Mouse (Mus musculus) cerebral cortex, adult 2 months (tissue): ENCODE results near the gene Bbs4.

Source experiments
- WGBS: fragments of 180-500 bp; shearing (Covaris S2); methylation state at CpG from one replicate; pipeline ENCODE4 v1.1.7; 2018; 5-methylcytosine and 5-hydroxymethylcytosine counted together

Bbs4 gene

GRCm38 (mm10) chr9:59353253-59353639, at the start of gene Bbs4:
Gene Bbs4, minus strand, starts transcription at chr9:59353508.
- WGBS: under 1% methylated on average over 30 of the region's 32 CpGs

DNA sequence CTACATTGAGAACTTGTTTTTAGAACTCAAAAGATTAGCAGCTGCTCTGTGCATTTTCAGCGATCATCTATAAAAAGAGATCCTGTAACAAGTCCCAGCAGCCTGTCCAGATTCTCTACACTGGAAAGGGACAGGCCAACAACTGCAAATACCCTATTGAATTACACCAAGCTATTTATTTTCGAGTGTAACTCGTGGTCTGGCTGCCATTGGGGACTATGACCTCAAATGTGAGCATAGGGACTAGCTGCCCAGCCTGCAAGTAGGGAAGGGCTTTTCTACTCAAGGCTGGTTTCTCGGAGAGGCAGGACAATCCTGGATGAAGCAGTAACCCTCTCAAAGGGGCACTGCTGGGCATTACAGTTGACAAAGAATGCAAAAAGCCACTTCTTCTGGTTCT, 35.8 kb upstream of the Bbs4 start:
- 58% methylated on average over 4 of the region's 4 CpGs for WGBS

DNA sequence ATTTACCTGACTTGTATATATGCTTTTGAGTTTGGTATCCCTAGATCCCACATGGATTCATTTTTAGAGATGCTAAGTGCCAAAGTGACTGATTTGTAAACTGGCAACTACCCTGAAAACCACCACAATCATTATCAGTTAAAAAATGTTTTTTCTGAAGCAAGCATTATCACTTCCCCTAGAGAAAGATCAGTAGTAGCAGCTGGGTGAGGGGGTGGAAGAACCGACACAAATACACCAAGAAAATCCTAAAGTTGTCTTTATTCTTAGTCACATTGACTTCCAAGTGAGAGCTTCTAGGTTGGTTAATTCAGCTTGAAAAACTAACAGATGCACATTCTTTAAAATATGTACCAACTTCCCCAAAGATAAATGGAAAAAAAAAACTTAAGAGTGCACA, 35.0 kb upstream of the Bbs4 start:
- 27% methylated on average over 1 of the region's 1 CpGs for WGBS

- 61% methylated on average over 3 of the region's 3 CpGs for WGBS
Measured at GRCm38 (mm10) chr9:59387461-59387860, 34.2 kb upstream of the Bbs4 start.

- 95% methylated on average over 15 of the region's 15 CpGs for WGBS
Measured at GRCm38 (mm10) chr9:59375626-59376025, 22.3 kb upstream of the Bbs4 start.

DNA sequence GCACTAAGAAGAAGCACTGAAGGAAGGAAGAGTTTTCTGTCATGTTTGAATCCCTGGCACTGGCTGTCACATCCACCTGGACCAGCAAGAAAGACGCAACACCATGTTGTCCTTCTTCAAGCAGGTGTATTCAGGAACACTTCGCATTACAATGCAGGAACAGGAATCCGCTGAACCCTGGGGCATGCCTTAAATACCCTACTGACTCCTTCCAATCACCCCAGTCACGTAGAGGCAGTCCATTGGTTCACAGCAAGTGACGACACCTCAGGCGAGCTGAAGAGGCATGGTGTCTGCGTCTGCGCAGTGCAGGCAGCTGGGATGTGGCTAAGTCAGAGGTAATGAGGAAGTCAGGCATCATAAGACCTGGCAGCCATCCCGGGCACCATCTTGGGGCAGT, 16.3 kb upstream of the Bbs4 start:
- 94% methylated on average over 9 of the region's 9 CpGs for WGBS

- WGBS: 81% methylated on average over 5 of the region's 5 CpGs
Measured at GRCm38 (mm10) chr9:59369220-59369619, 15.9 kb upstream of the Bbs4 start.

- 65% methylated on average over 3 of the region's 3 CpGs for WGBS
Measured at GRCm38 (mm10) chr9:59360487-59360886, 7.2 kb upstream of the Bbs4 start.

- whole genome bisulfite sequencing: 81% methylated on average over 1 of the region's 1 CpGs
Measured at GRCm38 (mm10) chr9:59358041-59358440, 4.7 kb upstream of the Bbs4 start.

- WGBS: 5% methylated on average over 15 of the region's 15 CpGs
Measured at GRCm38 (mm10) chr9:59352586-59353252, 589 bp downstream of the Bbs4 start.

DNA sequence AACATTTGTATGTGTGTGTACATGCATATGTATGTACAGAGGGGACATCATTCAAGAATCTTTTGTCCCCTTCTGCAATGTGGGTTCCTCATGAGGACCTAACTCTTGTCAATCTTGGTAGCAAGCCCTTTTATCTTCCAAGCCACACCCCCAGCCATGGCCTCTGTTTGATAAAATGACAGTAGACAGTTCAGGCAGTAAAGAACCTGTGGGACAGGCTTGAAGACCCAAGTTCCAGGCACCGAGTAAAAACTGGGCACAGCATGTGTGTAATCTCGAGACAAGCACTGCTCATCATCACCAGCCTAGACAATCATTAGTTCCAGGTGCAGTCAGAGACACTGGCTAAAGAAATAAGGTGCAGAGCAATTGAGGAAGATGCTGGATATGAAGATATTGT, 7.1 kb downstream of the Bbs4 start:
- 85% methylated on average over 2 of the region's 2 CpGs for WGBS

GRCm38 (mm10) chr9:59340002-59340401, 13.3 kb downstream of the Bbs4 start:
- 84% methylated on average over 9 of the region's 9 CpGs for WGBS

GRCm38 (mm10) chr9:59339107-59339506, 14.2 kb downstream of the Bbs4 start:
- WGBS: 86% methylated on average over 5 of the region's 5 CpGs

GRCm38 (mm10) chr9:59338411-59338810, 14.9 kb downstream of the Bbs4 start:
- WGBS: 92% methylated on average over 5 of the region's 5 CpGs

GRCm38 (mm10) chr9:59337889-59338288, 15.4 kb downstream of the Bbs4 start:
- WGBS: 56% methylated on average over 5 of the region's 5 CpGs

DNA sequence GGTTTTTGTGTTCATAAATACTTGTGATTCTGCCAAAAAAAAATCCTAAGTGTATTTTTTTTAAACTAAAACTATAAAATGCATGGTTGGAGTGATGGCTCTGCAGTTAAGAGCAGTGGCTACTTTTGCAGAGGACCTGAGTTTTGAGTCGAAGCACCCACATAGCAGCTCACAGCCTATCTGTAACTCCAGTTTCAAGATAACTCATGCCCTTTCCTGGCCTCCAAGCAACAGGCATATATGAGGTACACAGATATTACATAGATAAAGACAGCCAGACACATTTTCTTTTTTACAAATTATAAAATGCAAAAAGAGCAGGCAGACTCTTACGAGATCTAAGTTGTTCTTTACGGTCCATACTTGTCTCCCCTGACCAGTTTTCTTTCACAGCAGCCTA, 16.8 kb downstream of the Bbs4 start:
- WGBS: 94% methylated on average over 3 of the region's 3 CpGs

DNA sequence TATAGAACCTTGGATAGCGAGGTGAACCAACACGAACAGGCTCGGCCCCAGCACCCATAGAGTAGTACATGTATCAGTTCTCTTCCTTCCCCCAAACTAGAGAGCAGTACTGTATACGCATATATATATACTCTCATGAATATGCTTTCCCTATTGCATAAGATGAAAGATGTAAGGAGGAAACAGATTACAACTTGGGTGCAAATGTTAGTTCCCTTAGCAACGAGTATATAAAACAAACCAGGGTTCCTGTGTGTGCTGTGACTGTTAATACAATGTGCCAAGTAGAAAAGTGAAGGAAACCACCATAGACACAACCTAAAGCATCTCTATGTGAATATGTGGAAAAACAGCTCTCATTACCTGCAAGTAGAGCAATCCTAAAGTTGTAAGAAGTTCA, 23.3 kb downstream of the Bbs4 start:
- WGBS: 58% methylated on average over 5 of the region's 5 CpGs

- WGBS: 91% methylated on average over 3 of the region's 3 CpGs
Measured at GRCm38 (mm10) chr9:59316206-59316605, 37.1 kb downstream of the Bbs4 start.

DNA sequence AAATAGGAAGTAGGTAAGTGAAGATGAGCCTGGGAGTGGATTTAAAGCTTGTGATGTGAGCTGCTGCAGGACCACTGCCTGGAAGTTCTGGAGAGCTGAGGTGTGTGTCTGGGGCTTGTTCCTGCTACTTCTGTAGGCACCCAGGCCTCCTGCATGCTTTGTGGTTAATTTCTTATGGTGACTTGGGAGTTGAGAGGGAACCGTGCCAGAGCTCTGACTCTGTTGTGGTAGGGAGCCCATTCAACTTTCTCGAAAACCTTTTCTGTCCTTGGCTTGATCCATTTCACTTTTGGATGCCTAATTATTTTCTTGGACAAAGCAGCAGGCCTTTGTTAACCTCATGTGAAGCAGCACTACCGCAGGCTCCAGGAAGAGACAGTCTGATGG, 42.0 kb downstream of the Bbs4 start:
- WGBS: 65% methylated on average over 3 of the region's 3 CpGs

GRCm38 (mm10) chr9:59310582-59311283, 42.6 kb downstream of the Bbs4 start:
- 58% methylated on average over 8 of the region's 8 CpGs for WGBS

GRCm38 (mm10) chr9:59307890-59308289, 45.4 kb downstream of the Bbs4 start:
- WGBS: 84% methylated on average over 2 of the region's 2 CpGs

- WGBS: 81% methylated on average over 2 of the region's 2 CpGs
Measured at GRCm38 (mm10) chr9:59296419-59296818, 56.9 kb downstream of the Bbs4 start.

DNA sequence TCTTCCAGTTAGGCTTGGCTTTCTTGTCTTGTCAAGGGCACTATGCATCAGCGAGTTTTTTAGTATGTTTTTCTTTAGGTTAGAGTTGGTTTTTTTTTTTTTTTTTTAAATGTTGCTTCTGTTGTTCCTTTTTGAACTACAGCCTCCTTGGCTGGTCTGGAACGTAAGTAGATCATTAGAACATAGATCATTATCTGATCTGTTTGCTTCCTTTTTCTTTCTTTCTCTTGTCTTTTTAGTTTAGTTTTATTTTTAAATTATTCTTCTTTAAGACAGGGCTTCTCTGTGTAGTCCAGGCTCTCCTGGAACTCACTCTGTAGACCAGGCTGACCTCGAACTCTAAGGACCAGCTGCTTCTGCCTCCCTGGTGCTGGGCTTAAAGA, 60.8 kb downstream of the Bbs4 start:
- WGBS: 46% methylated on average over 3 of the region's 3 CpGs
